Mouse (Mus musculus): ENCODE data around the gene Hist1h2bq.
"Not testable (repeated sequence)": the region's sequence is repeated elsewhere in the genome, so short reads cannot be mapped to it uniquely, and the experiment has no call there.

The Hist1h2bq gene

DNA sequence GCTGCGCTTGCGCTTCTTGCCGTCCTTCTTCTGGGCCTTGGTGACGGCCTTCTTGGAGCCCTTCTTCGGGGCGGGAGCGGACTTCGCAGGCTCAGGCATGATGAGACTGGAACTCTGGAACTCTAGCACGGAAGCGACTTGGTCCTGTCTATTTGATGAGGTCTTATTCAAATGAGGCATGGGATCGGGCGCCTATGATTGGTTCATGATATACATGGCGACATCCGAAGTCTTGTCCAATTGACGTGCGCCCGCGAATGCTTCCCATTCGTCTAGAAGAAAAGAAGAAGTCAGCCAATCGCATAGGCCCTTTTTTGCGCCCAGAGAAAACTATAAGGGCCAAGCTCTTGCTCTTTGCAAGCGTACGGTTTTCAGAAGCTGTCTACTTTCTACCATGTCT is at the start of gene Hist1h2bq, which contains the start of gene Hist1h2ao:
Gene Hist1h2bq (minus strand): TSS at position 125 of the 400 bp plus-strand sequence.
Gene Hist1h2ao (plus strand): TSS at position 393 of the 400 bp plus-strand sequence.
- DNase-seq = not testable (repeated sequence)

DNA sequence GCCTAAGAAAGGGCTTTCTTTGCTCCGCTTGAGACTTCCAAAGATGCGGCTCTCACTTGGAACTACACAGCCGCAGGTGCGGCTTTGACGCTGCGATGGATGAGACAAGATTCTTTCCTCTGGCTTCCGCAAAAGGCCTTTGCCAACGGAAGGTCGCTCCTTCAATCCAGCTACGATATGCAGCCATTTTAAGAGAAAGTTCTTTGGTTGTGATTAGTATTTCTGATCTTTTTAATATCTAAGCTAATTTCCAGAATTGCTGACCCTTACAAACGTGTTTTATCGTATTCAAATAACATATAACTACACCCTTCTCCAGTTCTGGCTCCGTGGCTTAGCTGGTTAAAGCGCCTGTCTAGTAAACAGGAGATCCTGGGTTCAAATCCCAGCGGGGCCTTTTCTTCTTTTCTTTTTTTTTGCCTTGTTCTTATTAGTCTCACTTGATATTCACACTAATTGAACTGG is 45.7 kb upstream of the Hist1h2bq start:
- DNase-seq = peak; percentile 85

DNA sequence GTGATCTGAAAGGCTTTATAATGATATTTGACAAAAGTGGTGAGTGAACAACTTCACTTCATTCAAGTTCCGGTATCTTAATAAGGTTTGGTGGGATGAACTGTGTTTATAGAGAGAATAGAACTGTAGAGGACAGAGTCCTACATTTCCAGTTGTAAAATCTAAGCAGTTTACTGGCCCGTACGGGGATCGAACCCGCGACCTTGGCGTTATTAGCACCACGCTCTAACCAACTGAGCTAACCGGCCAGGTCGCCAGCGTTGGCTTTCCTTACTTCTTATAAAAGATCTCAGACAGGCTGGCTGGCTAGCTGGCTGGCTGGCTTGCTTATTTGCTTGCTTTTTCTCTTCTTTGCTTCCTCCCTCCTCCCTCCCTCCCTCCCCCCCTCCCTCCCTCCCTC is 45.1 kb upstream of the Hist1h2bq start:
- peak; percentile 82 for DNase-seq

DNA sequence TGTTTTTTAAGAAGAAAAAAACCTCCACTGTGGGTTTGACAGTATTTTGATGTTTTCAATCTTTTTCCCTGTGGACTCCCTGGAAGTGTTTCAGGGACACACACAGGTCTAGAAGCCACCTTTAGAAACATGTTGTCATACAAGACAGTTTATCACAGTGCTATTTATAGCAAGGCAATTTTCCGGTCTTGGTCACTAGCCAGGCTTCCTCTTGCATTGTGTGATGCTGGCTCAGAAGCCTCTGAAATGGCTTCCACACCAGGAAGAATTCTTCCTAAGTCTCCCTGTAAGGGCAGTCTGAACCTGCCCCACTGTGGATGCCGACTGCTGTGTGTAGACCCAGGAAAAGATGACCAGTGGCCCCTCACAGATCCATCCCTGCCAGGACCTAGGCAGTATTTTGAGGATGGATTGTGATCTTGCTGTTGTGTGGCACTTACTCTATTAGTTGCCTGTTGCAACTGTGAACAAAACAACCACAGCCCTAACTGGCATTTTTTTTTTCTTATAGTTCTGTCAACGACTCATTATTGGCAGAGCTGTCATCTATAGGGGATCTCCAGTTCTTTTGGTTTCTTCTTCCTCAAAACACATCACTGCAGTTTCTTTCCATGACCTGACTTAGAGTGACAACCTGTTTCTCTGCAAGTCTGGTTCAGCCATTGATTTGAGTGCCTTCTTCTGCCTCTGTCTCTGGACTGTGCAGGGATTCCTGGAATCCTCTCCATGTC is 42.4 kb upstream of the Hist1h2bq start:
- DNase-seq = no peak

DNA sequence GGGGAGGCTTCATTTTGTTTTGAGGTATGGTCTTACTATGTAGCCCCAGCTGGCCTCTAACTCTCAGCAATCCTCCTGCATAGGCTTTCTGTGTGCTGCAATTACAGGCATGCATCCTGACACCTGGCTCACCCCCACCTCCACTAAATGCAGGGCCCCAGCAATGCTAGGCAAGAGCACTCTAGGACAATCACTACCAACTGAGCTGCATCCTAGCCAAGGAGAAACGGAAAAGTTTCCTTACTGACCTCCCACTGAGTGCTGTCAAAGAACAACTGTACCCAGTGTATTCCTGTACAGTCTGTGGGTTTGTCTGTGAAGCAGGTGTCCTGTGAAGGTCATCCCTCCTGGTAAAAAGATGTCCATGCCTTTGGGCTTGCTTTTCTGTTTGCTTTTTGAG is 40.7 kb upstream of the Hist1h2bq start:
- DNase-seq = not testable (repeated sequence)

DNA sequence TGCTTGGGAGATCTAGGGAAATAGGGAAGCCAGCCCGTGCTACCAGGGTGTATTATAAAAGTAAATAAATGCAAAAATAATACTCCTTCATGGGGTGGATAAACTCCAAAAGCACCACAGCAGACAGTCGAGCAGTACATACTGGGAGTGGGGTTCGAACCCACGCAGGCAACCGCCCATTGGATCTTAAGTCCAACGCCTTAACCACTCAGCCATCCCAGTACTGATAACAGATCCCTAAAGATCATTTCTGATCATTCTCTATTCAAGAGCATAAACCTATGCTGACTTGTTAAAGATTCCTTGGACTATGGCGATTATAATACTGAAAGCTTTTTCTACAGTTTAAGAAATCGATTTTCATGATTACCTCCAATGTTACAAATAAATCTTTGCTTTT is 37.9 kb upstream of the Hist1h2bq start:
- DNase-seq = peak; percentile 53

DNA sequence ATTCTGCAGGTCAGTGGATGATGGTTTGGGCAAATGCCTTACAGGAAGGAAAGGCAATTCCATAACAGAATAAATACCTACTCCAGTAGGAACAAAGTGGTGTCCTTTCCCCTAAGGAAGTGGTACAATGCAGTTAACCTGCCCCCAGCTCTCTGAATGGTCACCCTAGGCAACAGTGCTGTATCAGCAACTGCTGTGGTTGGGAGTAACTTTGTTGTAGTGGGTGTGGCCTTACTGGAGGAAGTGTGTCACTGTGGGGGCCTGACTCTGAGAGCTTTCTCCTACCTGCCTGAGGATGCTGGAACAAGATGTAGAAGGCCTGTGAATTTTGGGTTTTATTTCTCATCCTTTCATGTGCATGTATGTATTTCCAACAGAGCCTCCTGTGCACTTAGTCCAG is 36.4 kb upstream of the Hist1h2bq start:
- not testable (repeated sequence) for DNase-seq

DNA sequence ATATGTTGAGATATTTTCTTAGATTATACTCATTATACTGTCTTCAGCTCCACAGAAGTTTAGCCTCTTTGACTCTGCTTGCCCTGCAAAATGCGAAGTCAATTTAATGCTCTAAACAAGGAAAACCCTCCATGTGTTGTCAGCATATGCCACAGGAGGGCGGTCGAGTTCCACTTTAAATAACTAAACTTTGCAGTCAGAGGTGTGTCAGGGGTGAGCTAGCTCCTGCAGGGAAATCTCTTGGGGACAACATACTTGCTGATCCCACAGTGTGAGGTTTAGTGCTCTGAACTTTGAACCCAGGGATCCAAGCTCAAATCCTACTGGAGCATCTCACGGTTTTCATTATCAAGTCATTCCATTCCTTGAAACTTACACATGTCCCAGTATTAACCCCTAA is 30.5 kb upstream of the Hist1h2bq start:
- DNase-seq = not testable (repeated sequence)

DNA sequence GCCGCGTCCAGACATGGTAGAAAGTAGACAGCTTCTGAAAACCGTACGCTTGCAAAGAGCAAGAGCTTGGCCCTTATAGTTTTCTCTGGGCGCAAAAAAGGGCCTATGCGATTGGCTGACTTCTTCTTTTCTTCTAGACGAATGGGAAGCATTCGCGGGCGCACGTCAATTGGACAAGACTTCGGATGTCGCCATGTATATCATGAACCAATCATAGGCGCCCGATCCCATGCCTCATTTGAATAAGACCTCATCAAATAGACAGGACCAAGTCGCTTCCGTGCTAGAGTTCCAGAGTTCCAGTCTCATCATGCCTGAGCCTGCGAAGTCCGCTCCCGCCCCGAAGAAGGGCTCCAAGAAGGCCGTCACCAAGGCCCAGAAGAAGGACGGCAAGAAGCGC is 23.5 kb upstream of the Hist1h2bq start, which contains the start of the genes Hist1h2ap and Hist1h2br:
Gene Hist1h2ap (minus strand): TSS at position 47 of the 400 bp plus-strand sequence.
Gene Hist1h2br (plus strand): TSS at position 283 of the 400 bp plus-strand sequence.
- DNase-seq = not testable (repeated sequence)

DNA sequence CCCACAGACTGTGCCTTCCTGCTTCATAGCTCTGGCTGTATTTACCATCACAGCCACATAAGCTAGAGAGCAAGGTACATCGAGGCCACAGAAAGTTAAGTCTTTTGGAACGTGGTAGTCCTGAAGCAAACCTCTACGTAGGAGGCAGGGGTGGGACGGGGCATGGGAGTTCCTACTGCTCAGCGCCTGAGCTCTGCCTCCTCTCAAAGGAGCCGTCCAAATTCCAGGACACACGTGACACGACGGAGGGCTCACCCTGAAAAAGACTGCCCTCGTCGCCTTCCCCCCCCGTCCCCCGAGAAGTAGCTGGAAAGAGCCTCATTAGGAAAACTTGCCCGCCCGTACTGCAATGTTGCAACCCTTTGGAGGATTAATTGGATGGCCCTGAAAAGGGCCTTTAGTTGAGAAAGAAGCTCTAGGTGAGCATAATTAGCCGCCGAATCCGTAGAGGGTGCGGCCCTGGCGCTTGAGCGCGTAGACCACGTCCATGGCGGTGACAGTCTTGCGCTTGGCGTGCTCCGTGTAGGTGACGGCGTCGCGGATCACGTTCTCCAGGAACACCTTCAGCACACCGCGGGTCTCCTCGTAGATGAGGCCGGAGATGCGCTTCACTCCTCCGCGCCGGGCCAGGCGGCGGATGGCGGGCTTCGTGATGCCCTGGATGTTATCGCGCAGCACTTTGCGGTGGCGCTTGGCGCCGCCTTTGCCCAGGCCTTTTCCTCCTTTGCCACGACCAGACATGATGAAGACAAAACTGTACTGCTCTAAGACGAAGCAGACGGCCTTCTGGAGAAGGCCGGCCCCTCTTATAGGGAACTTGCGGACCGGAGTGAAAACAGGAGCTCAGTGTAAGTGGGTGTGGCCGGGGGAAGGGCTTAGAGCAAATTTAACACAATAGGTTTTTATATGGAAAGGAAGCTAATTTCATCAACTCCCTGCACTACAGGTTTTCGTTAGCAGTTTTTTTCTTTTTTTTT is 21.7 kb upstream of the Hist1h2bq start, which contains the start of gene Hist1h4n:
Gene Hist1h4n (minus strand): TSS at position 779 of the 977 bp plus-strand sequence.
- DNase-seq = not testable (repeated sequence)

DNA sequence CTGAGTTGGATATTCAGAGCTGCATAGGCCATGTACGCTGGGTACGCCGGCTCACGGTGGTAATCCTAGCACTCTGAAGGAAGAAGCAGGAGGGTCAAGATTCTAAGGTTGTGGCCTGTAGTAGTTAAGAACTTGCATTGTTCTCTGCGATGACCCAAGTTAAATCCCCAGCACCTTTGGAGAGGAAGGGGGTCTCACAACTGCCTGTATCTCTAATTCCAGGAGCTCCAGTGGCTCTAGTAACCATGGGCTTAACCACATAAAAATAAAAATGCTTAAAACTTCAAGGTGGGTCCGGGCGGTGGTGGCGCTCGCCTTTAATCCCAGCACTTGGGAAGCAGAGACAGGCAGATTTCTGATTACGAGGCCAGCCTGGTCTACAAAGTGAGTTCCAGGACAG is 20.3 kb upstream of the Hist1h2bq start:
- peak; percentile 18 for DNase-seq

DNA sequence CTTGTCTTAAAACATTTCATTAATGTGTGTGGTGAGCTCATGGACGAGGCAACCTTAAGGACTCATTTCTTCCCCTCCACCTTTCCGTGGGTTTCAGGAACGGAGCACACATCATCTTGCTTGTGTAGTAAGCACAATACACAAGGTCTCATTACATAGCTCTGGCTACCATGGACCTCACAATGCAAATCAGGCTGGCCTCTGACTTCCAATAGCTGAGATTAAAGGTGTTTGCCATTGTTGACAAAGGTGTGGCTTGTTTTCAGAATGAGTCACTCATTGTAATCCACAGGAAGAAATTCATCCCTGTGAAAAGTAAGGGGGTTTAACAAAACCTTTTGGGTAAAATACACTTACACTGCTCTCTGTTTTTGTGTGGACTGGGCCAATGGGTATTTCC is 18.5 kb upstream of the Hist1h2bq start:
- DNase-seq = no peak

DNA sequence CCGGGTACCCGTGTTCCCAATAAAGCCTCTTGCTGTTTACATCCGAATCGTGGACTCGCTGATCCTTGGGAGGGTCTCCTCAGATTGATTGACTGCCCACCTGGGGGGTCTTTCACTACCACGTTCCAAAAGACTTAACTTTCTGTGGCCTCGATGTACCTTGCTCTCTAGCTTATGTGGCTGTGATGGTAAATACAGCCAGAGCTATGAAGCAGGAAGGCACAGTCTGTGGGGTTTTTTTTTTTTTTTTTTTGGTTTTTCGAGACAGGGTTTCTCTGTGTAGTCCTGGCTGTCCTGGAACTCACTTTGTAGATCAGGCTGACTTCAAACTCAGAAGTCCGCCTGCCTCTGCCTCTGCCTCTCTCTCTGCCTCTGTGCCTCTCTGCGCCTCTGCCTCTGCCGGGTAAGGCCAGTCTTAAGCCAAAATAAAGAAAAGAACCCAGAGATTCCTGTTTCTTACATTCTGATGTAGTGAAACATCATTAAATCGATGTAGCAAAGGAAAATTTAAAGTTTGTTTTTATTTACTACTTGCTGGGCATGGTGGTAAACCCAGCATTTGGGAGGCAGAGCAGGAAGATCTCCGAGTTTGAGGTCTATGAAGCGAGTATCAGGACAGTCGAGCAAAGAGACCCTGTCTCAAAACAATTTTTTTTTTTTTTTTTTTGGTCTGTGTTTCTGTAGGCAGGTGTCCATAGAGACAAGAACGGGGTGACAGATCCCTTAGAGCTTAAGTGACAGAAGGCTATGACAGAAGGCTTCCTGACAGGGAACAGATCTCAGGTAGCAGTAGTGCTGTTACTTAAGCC is 10.3 kb upstream of the Hist1h2bq start:
- not testable (repeated sequence) for DNase-seq

DNA sequence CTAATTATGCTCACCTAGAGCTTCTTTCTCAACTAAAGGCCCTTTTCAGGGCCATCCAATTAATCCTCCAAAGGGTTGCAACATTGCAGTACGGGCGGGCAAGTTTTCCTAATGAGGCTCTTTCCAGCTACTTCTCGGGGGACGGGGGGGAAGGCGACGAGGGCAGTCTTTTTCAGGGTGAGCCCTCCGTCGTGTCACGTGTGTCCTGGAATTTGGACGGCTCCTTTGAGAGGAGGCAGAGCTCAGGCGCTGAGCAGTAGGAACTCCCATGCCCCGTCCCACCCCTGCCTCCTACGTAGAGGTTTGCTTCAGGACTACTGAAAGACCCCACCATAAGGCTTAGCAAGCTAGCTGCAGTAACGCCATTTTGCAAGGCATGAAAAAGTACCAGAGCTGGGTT is 2.1 kb upstream of the Hist1h2bq start:
- DNase-seq = not testable (repeated sequence)

DNA sequence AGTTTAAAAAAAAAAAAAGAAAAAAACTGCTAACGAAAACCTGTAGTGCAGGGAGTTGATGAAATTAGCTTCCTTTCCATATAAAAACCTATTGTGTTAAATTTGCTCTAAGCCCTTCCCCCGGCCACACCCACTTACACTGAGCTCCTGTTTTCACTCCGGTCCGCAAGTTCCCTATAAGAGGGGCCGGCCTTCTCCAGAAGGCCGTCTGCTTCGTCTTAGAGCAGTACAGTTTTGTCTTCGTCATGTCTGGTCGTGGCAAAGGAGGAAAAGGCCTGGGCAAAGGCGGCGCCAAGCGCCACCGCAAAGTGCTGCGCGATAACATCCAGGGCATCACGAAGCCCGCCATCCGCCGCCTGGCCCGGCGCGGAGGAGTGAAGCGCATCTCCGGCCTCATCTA is 1.5 kb upstream of the Hist1h2bq start, which contains the start of gene Hist1h4m:
Gene Hist1h4m (plus strand): TSS at position 208 of the 400 bp plus-strand sequence.
- not testable (repeated sequence) for DNase-seq

DNA sequence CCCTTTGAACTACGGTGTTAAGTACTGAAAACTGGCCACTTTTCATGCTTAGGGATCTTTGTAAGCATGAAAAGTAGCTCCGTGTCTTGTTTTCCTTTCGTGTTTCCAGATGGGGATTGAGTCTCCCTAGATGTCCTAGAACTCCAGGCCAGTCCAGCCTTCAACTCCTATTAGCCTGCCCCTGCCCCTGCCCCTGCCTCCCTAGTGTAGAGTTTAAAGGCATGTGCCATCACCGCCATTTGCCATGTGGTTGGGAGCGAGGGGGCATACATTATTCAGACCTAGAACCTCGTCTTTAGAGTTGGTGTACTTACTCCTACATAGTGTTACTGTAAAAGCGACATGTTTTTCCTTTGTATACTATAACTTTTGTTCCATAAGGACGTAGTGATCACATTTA is 1.1 kb upstream of the Hist1h2bq start:
- not testable (repeated sequence) for DNase-seq

DNA sequence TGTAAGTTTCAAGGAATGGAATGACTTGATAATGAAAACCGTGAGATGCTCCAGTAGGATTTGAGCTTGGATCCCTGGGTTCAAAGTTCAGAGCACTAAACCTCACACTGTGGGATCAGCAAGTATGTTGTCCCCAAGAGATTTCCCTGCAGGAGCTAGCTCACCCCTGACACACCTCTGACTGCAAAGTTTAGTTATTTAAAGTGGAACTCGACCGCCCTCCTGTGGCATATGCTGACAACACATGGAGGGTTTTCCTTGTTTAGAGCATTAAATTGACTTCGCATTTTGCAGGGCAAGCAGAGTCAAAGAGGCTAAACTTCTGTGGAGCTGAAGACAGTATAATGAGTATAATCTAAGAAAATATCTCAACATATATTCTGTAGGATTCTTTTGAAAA is 6.9 kb downstream of the Hist1h2bq start:
- DNase-seq = not testable (repeated sequence)

DNA sequence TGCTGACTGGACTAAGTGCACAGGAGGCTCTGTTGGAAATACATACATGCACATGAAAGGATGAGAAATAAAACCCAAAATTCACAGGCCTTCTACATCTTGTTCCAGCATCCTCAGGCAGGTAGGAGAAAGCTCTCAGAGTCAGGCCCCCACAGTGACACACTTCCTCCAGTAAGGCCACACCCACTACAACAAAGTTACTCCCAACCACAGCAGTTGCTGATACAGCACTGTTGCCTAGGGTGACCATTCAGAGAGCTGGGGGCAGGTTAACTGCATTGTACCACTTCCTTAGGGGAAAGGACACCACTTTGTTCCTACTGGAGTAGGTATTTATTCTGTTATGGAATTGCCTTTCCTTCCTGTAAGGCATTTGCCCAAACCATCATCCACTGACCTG is 12.8 kb downstream of the Hist1h2bq start:
- DNase-seq = not testable (repeated sequence)

DNA sequence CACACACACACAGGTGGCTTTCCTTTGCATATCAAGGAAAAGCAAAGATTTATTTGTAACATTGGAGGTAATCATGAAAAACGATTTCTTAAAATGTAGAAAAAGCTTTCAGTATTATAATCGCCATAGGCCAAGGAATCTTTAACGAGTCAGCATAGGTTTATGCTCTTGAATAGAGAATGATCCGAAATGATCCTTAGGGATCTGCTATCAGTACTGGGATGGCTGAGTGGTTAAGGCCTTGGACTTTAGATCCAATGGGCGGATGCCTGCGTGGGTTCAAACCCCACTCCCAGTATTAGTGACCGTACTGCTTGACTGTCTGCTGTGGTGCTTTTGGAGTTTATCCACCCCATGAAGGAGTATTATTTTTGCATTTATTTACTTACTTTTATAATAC is 14.4 kb downstream of the Hist1h2bq start:
- DNase-seq = no peak

DNA sequence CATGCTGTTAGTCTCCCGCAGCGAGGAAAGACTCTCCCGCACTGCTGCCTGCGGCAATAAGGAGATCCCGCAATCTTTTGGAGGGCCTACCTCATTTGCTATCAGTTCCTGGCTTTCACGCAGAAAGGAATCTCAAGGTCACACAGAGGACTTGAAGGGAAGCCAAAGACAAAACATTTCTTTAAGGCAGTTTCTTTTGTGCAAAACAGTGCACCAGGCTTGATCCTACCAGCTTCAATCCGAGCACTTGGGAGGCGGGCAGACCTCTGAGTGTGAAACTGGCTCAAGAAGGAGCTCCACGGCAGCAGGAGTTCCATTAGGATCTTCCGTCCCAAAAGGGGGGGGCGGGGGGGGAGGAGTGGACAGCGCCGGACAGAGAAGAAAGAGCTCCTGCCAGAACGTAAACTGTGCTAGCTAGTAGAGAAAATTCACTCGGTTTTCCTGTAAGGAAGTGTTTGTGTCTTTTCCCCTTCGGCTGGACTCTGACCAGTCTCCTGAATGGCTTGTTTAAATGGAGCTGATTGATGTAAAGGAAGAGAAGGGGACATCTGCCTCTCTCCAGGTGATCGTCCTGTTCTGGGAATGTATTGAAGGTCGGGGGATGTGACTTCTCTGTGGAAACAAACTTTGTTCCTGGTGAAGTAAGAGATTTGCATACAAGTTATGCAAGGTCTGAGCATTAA is 19.3 kb downstream of the Hist1h2bq start:
- peak; percentile 54 for DNase-seq

DNA sequence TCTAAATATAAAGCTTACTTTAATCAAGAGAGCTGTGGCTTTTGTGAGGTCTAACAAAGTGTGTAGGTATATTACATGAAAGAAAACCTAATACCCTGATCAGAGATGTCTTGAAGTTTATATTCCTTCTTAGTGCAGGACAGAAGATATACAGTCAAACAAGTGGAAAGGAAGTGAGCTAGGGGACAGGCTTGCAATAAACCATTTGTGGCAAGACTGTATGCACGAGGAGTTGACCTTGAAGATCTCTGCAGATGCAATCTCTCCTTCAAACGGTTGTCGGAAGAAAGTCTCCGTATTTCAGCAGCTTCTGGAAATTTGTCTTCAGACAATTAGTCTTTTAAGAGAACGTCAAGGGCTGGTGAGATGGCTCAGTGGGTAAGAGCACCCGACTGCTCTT is 20.1 kb downstream of the Hist1h2bq start:
- peak; percentile 3 for DNase-seq
